Mouse (Mus musculus): ENCODE data around the gene Fryl. TPM values are rescaled to one million over a fixed set of nuclear protein-coding genes. Genes with fewer than 3 reads are reported as not detected.

Fryl gene
- polyA plus RNA-seq, 1 experiment: 30.4 TPM

DNA sequence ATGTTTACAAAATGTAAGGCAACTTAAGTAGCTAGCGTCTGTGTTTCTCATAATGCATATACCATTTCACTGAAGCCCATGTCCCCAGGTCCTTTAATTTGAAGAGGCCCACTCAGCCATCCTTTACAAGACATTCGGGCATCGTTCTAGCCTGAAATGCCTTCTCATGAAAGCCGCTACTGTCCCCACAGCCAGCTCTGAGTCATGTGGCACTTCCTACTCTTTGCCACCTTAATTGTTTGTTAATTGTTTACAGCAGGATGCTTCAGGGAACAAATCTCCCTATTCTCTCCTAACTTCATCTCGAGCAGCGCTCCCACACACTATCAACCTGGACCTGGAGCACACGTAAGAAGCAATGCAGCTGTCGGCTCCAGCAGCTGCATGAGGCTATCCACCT, 8.2 kb downstream of the Fryl start:
- H3K4me3 ChIP-seq (replicated peaks): no peak overlapping the region
- no peaks in the 10 kb centered on the region for H3K27me3 ChIP-seq (ENCODE audit: control insufficient read depth)
- no peaks in the 10 kb centered on the region for H3K9me3 ChIP-seq (ENCODE audit: control insufficient read depth, low read length)
- H3K36me3 ChIP-seq (ENCODE audit: control insufficient read depth): peaks cover 46% of the 10 kb centered on the region
- peaks cover 82% of the 10 kb centered on the region for H3K4me1 ChIP-seq (ENCODE audit: control insufficient read depth)
- TF ChIP-seq GATA1 (IDR thresholded peaks at IDR 0.05; ENCODE audit: low read length): no peak
- no peak for TF ChIP-seq TAL1 (IDR thresholded peaks at IDR 0.05; ENCODE audit: low read length)

GRCm38 (mm10) chr5:73246414-73246813, 10.0 kb downstream of the Fryl start:
- peaks cover 47% of the 10 kb centered on the region for H3K36me3 ChIP-seq (ENCODE audit: control insufficient read depth)
- peak overlapping the region; percentile 35 for H3K4me3 ChIP-seq (replicated peaks)
- no peak for TF ChIP-seq GATA1 (IDR thresholded peaks at IDR 0.05; ENCODE audit: low read length)
- TF ChIP-seq TAL1 (IDR thresholded peaks at IDR 0.05; ENCODE audit: low read length): no peak; the same call in 2 of the 3 replicates
- peaks cover 79% of the 10 kb centered on the region for H3K4me1 ChIP-seq (ENCODE audit: control insufficient read depth)
- H3K9me3 ChIP-seq (ENCODE audit: control insufficient read depth, low read length): no peaks in the 10 kb centered on the region
- H3K27me3 ChIP-seq (ENCODE audit: control insufficient read depth): no peaks in the 10 kb centered on the region

- TF ChIP-seq GATA1 (IDR thresholded peaks at IDR 0.05; ENCODE audit: low read length) (no peak), TAL1 (IDR thresholded peaks at IDR 0.05; ENCODE audit: low read length) (no peak)
- Histone ChIP-seq H3K27me3 (ENCODE audit: control insufficient read depth) (no peaks in the 10 kb centered on the region), H3K4me3 (replicated peaks) (no peak overlapping the region), H3K4me1 (ENCODE audit: control insufficient read depth) (peaks cover 73% of the 10 kb centered on the region), H3K36me3 (ENCODE audit: control insufficient read depth) (peaks cover 32% of the 10 kb centered on the region), H3K9me3 (ENCODE audit: control insufficient read depth, low read length) (no peaks in the 10 kb centered on the region)
Measured at GRCm38 (mm10) chr5:73244403-73244802, 12.0 kb downstream of the Fryl start.

GRCm38 (mm10) chr5:73241966-73242365, 14.5 kb downstream of the Fryl start:
- TF ChIP-seq TAL1 (IDR thresholded peaks at IDR 0.05; ENCODE audit: low read length): no peak
- no peak for TF ChIP-seq GATA1 (IDR thresholded peaks at IDR 0.05; ENCODE audit: low read length)
- H3K36me3 ChIP-seq (ENCODE audit: control insufficient read depth): peaks cover 18% of the 10 kb centered on the region
- H3K4me3 ChIP-seq (replicated peaks): no peak overlapping the region
- no peaks in the 10 kb centered on the region for H3K27me3 ChIP-seq (ENCODE audit: control insufficient read depth)
- H3K9me3 ChIP-seq (ENCODE audit: control insufficient read depth, low read length): no peaks in the 10 kb centered on the region
- peaks cover 58% of the 10 kb centered on the region for H3K4me1 ChIP-seq (ENCODE audit: control insufficient read depth)

GRCm38 (mm10) chr5:73241332-73241731, 15.1 kb downstream of the Fryl start:
- Histone ChIP-seq H3K9me3 (ENCODE audit: control insufficient read depth, low read length) (no peaks in the 10 kb centered on the region), H3K4me1 (ENCODE audit: control insufficient read depth) (peaks cover 55% of the 10 kb centered on the region), H3K36me3 (ENCODE audit: control insufficient read depth) (peaks cover 16% of the 10 kb centered on the region), H3K4me3 (replicated peaks) (no peak overlapping the region), H3K27me3 (ENCODE audit: control insufficient read depth) (no peaks in the 10 kb centered on the region)
- TF ChIP-seq GATA1 (IDR thresholded peaks at IDR 0.05; ENCODE audit: low read length): no peak
- no peak for TF ChIP-seq TAL1 (IDR thresholded peaks at IDR 0.05; ENCODE audit: low read length)

DNA sequence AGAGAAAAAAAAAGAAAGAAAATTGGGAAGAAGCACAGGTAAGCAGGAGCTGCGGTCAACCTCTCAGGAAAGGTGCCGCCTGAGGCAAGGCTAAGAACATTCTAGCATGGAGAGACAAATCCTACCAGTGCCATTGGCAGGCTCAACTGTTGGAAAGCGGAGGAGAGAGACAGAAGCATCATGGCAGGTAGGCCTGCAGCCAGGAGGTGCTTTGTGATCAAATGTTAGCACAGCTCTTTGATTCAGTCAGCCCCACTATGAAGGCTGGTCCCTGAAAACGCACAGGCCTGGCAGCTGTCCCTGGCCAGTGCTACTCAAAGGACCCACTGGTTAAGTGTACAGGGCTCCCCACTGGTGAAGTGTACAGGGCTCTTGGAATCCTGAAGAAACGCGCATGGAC, 16.0 kb downstream of the Fryl start:
- no peak for TF ChIP-seq TAL1 (IDR thresholded peaks at IDR 0.05; ENCODE audit: low read length)
- Histone ChIP-seq H3K4me3 (replicated peaks) (no peak overlapping the region), H3K9me3 (ENCODE audit: control insufficient read depth, low read length) (no peaks in the 10 kb centered on the region), H3K27me3 (ENCODE audit: control insufficient read depth) (no peaks in the 10 kb centered on the region), H3K4me1 (ENCODE audit: control insufficient read depth) (peaks cover 46% of the 10 kb centered on the region), H3K36me3 (ENCODE audit: control insufficient read depth) (peaks cover 12% of the 10 kb centered on the region)

- no peak for TF ChIP-seq GATA1 (IDR thresholded peaks at IDR 0.05; ENCODE audit: low read length)
- no peak for TF ChIP-seq TAL1 (IDR thresholded peaks at IDR 0.05; ENCODE audit: low read length)
- H3K4me3 ChIP-seq (replicated peaks): no peak overlapping the region
- H3K4me1 ChIP-seq (ENCODE audit: control insufficient read depth): peaks cover 48% of the 10 kb centered on the region
- peaks cover 6% of the 10 kb centered on the region for H3K36me3 ChIP-seq (ENCODE audit: control insufficient read depth)
- no peaks in the 10 kb centered on the region for H3K27me3 ChIP-seq (ENCODE audit: control insufficient read depth)
- no peaks in the 10 kb centered on the region for H3K9me3 ChIP-seq (ENCODE audit: control insufficient read depth, low read length)
Measured at GRCm38 (mm10) chr5:73236894-73237334, 19.5 kb downstream of the Fryl start.

DNA sequence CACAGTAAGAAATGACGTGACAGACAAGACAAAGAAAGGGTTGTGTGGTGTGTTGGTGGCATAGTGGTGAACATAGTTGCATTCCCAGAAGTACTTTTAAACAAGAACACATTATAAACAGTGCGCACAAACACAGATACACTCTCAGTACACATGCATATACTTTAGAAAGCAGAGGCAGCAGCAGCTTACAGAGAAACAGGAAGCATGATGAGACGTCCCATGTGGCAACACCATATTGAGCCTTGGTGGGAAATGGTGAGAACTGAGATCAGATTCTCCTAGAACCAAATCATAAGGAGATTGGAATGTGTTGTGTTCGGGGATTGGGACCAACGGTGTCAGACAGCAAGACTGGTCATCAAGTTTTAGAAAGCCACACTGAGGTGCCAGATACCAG, 21.2 kb downstream of the Fryl start:
- TF ChIP-seq TAL1 (IDR thresholded peaks at IDR 0.05; ENCODE audit: low read length) (no peak), GATA1 (IDR thresholded peaks at IDR 0.05; ENCODE audit: low read length) (no peak)
- Histone ChIP-seq H3K4me1 (ENCODE audit: control insufficient read depth) (peaks cover 48% of the 10 kb centered on the region), H3K4me3 (replicated peaks) (no peak overlapping the region), H3K27me3 (ENCODE audit: control insufficient read depth) (no peaks in the 10 kb centered on the region), H3K36me3 (ENCODE audit: control insufficient read depth) (peaks cover 3% of the 10 kb centered on the region), H3K9me3 (ENCODE audit: control insufficient read depth, low read length) (no peaks in the 10 kb centered on the region)

DNA sequence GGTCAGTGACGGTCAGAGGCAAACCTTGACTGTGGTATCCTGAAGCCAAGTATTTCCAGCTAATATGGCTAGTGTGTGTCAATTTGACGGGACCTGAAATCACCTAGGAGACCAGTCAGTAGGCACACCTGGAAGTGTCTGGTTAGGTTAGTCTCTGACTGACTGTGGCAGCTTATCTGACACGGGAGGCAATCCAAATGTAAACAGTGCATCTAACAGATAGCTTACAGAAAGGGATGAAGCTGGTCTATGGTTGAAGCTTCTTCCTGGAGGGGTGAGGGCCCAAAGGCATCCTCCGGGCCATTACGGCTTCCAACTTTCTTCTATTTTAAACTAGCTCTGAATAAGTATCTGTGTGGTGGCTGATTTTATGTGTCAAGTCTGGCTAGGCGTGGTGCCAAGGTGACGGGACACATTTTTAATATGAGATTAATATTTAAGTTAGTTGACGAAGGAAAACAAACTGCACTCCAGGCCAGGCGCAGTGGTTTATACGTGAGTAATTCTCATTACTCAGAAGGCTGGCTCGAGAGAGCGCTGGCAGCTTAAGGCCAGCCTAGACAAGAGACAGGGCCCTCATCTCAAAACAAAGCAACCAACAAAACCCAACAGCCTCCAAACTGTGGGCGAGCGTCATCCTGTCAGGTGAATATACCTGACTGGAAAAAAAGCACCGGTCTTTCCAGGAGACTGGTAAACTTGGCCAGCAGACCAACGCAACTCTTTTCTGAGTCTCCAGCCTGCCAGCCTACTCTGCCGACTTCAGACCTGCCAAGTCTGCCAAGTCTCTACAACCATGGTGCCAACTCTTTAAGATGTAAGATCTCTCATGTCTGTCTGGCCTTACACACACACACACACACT, 23.2 kb downstream of the Fryl start:
- TF ChIP-seq GATA1 (IDR thresholded peaks at IDR 0.05; ENCODE audit: low read length) (no peak), TAL1 (IDR thresholded peaks at IDR 0.05; ENCODE audit: low read length) (no peak)

More for the DNA sequence above, 23.2 kb downstream of the Fryl start:
- H3K4me1 ChIP-seq (ENCODE audit: control insufficient read depth): peaks cover 61% of the 10 kb centered on the region
- H3K9me3 ChIP-seq (ENCODE audit: control insufficient read depth, low read length): no peaks in the 10 kb centered on the region
- H3K27me3 ChIP-seq (ENCODE audit: control insufficient read depth): no peaks in the 10 kb centered on the region
- no peak overlapping the region for H3K4me3 ChIP-seq (replicated peaks)
- peaks cover 6% of the 10 kb centered on the region for H3K36me3 ChIP-seq (ENCODE audit: control insufficient read depth)

All from erythroblast, embryonic 14.5 days (primary cell).